Mouse (Mus musculus) erythroblast, embryonic 14.5 days (primary cell): ENCODE results near the gene Kcnip2. TPM values are rescaled to one million over a fixed set of nuclear protein-coding genes. Genes with fewer than 3 reads are reported as not detected.

Experiments
- H3K27me3 ChIP-seq: 2 replicates; pipeline ENCODE4 v1.6.1; 2012; ENCODE audit warnings: inconsistent platforms; ENCODE audit not compliant: control insufficient read depth
- H3K36me3 ChIP-seq: 2 replicates; pipeline ENCODE4 v1.6.1; 2012; ENCODE audit warnings: mild to moderate bottlenecking, inconsistent platforms; ENCODE audit not compliant: control insufficient read depth
- H3K4me1 ChIP-seq: 2 replicates; pipeline ENCODE4 v1.6.1; 2012; ENCODE audit warnings: inconsistent platforms; ENCODE audit not compliant: control insufficient read depth
- H3K4me3 ChIP-seq: replicated peaks from 2 replicates; pipeline ENCODE3; 2012; ENCODE audit warnings: moderate library complexity, mild to moderate bottlenecking, inconsistent platforms
- H3K9me3 ChIP-seq: 2 replicates; pipeline ENCODE4 v1.6.1; 2012; ENCODE audit warnings: low read length, inconsistent platforms, mixed read lengths; ENCODE audit not compliant: control insufficient read depth
- GATA1 ChIP-seq: IDR thresholded peaks from 2 replicates; pipeline ENCODE4 v1.6.1; 2012; ENCODE audit warnings: low read length, inconsistent platforms, mixed read lengths
- TAL1 ChIP-seq: IDR thresholded peaks from 3 replicates; pipeline ENCODE4 v1.6.1; 2012; ENCODE audit warnings: low read length, inconsistent platforms, mixed read lengths
- polyA plus RNA-seq: library from polyadenylated mRNA; stranded (reverse); fragments of >175 nt; gene quantifications from 2 replicates; pipeline ENCODE4 v1.2.3, GENCODE M21; 2012

The Kcnip2 gene
- polyA plus RNA-seq, 1 experiment = 0.33 TPM

GRCm38 (mm10) chr19:45788337-45788736 is 27.5 kb downstream of the Kcnip2 start:
- no peak overlapping the region for H3K4me3 ChIP-seq
- H3K27me3 ChIP-seq = no peaks in the 10 kb centered on the region
- no peaks in the 10 kb centered on the region for H3K9me3 ChIP-seq
- no peak for TF ChIP-seq GATA1
- peaks cover 49% of the 10 kb centered on the region for H3K4me1 ChIP-seq
- H3K36me3 ChIP-seq = no peaks in the 10 kb centered on the region; the same call in 1 of the 2 replicates

- TF ChIP-seq GATA1 = no peak
- no peak for TF ChIP-seq TAL1
- no peaks in the 10 kb centered on the region for H3K9me3 ChIP-seq
- H3K27me3 ChIP-seq = no peaks in the 10 kb centered on the region
- H3K4me1 ChIP-seq = peaks cover 52% of the 10 kb centered on the region
- no peak overlapping the region for H3K4me3 ChIP-seq
- H3K36me3 ChIP-seq = no peaks in the 10 kb centered on the region; the same call in 1 of the 2 replicates
Observed at GRCm38 (mm10) chr19:45787450-45787849, 28.4 kb downstream of the Kcnip2 start.

- Histone ChIP-seq H3K27me3 (no peaks in the 10 kb centered on the region), H3K9me3 (no peaks in the 10 kb centered on the region), H3K4me3 (no peak overlapping the region), H3K36me3 (peaks cover 13% of the 10 kb centered on the region), H3K4me1 (peaks cover 62% of the 10 kb centered on the region)
- no peak for TF ChIP-seq TAL1
- TF ChIP-seq GATA1 = no peak
Observed at GRCm38 (mm10) chr19:45785470-45785869, 30.4 kb downstream of the Kcnip2 start.

GRCm38 (mm10) chr19:45783933-45784576 is 31.8 kb downstream of the Kcnip2 start:
- Histone ChIP-seq H3K9me3 (no peaks in the 10 kb centered on the region), H3K4me1 (peaks cover 61% of the 10 kb centered on the region), H3K4me3 (peak overlapping the region; percentile 100), H3K36me3 (peaks cover 27% of the 10 kb centered on the region), H3K27me3 (no peaks in the 10 kb centered on the region)
- TF ChIP-seq GATA1 = no peak
- TF ChIP-seq TAL1 = no peak

GRCm38 (mm10) chr19:45783181-45783932 is 32.5 kb downstream of the Kcnip2 start, which contains the start of gene Mgea5:
Gene Mgea5, minus strand, starts transcription at chr19:45783837.
- TF ChIP-seq GATA1 (no peak), TAL1 (no peak)
- peaks cover 34% of the 10 kb centered on the region for H3K36me3 ChIP-seq

GRCm38 (mm10) chr19:45782315-45783001 is 33.4 kb downstream of the Kcnip2 start:
- TF ChIP-seq GATA1 (no peak), TAL1 (no peak)
- H3K9me3 ChIP-seq = no peaks in the 10 kb centered on the region
- peak overlapping the region; percentile 100 for H3K4me3 ChIP-seq
- H3K27me3 ChIP-seq = no peaks in the 10 kb centered on the region
- peaks cover 43% of the 10 kb centered on the region for H3K36me3 ChIP-seq
- peaks cover 56% of the 10 kb centered on the region for H3K4me1 ChIP-seq

More at GRCm38 (mm10) chr19:45783181-45783932, 32.5 kb downstream of the Kcnip2 start, which contains the start of gene Mgea5:
- H3K9me3 ChIP-seq = no peaks in the 10 kb centered on the region
- H3K27me3 ChIP-seq = no peaks in the 10 kb centered on the region
- peak within 1 kb of the TSS; percentile 100 for H3K4me3 ChIP-seq
- H3K4me1 ChIP-seq = peaks cover 58% of the 10 kb centered on the region

- Histone ChIP-seq H3K27me3 (no peaks in the 10 kb centered on the region), H3K4me3 (peak overlapping the region; percentile 100), H3K36me3 (peaks cover 51% of the 10 kb centered on the region), H3K9me3 (no peaks in the 10 kb centered on the region), H3K4me1 (peaks cover 51% of the 10 kb centered on the region)
- TF ChIP-seq TAL1 = no peak
- TF ChIP-seq GATA1 = no peak
Observed at GRCm38 (mm10) chr19:45781676-45782075, 34.2 kb downstream of the Kcnip2 start.

- TF ChIP-seq GATA1 (no peak), TAL1 (no peak)
- H3K27me3 ChIP-seq = no peaks in the 10 kb centered on the region
- H3K4me3 ChIP-seq = peak overlapping the region; percentile 100
- H3K4me1 ChIP-seq = peaks cover 46% of the 10 kb centered on the region
- H3K9me3 ChIP-seq = no peaks in the 10 kb centered on the region
- peaks cover 63% of the 10 kb centered on the region for H3K36me3 ChIP-seq
Observed at GRCm38 (mm10) chr19:45780350-45780915, 35.4 kb downstream of the Kcnip2 start.
